In genomic region chr9:75282830-75283229, GRCm38 (mm10) we compare ENCODE assay signal across 8 mouse cellular contexts. TPM values are rescaled to one million over a fixed set of nuclear protein-coding genes. Genes with fewer than 3 reads are reported as not detected.
DNase-seq lines count a peak whose midpoint lies in the region; ATAC-seq lines count a peak whose summit lies in the region.

No protein-coding gene starts in this region.

- H3K27ac ChIP-seq in kidney, embryonic 14.5 days (ENCODE audit: low read depth, low read length), result no peak overlapping the region

- H3K9ac ChIP-seq in kidney, embryonic 14.5 days (ENCODE audit: low read depth, low read length), result no peak overlapping the region

- no peaks in the 10 kb centered on the region for H3K36me3 ChIP-seq in kidney, embryonic 14.5 days (ENCODE audit: control insufficient read depth, insufficient read depth, low read length)

- H3K27me3 ChIP-seq in kidney, embryonic 14.5 days (ENCODE audit: control insufficient read depth, insufficient read depth, low read length), result no peaks in the 10 kb centered on the region

- H3K4me2 ChIP-seq in kidney, embryonic 14.5 days (replicated peaks; ENCODE audit: low read depth, low read length), result no peak overlapping the region

- H3K4me3 ChIP-seq in kidney, embryonic 14.5 days (ENCODE audit: low read length), result no peak overlapping the region

- ATAC-seq in kidney, embryonic 14.5 days (ENCODE audit: low FRiP score, low TSS enrichment), result no peak
- ATAC-seq in hematopoietic stem cell, adult 5-6 weeks (replicated peaks in 1 of 2; ENCODE audit: insufficient read depth in 1 of 2, low FRiP score in 2 of 2, low TSS enrichment in 1 of 2, low read depth in 1 of 2, poor library complexity in 2 of 2, severe bottlenecking in 2 of 2), result peak; percentile 74 to 78

- DNase-seq in kidney, adult 18-20 months, result peak; percentile 49
- peak; percentile 81 for DNase-seq in NIH3T3 (ENCODE audit: low read depth)
- DNase-seq in cerebellum, adult 9-11 months, result peak; percentile 84
- DNase-seq in layer of hippocampus, postnatal 36 days, result peak; percentile 37 to 63
- peak; percentile 70 for DNase-seq in naive thymus-derived CD4-positive, alpha-beta T cell, adult 2 months (ENCODE audit: low read depth)
- DNase-seq in ovary, adult 18-20 months (ENCODE audit: low spot score), result no peak

- 9% methylated on average over 3 of the region's 3 CpGs for whole genome bisulfite sequencing in kidney, embryonic 14.5 days

- H3K9me3 ChIP-seq in kidney, embryonic 14.5 days (ENCODE audit: control insufficient read depth, low read length), result no peaks in the 10 kb centered on the region

- no peaks in the 10 kb centered on the region for H3K4me1 ChIP-seq in kidney, embryonic 14.5 days (ENCODE audit: control insufficient read depth, insufficient read depth, low read length)

RNA-seq across cellular contexts. Expression of gene Gnb5, which starts 23.3 kb away (rescaled TPM):
- 22.1 and 27.9 TPM in 2 replicates for polyA plus RNA-seq in kidney, embryonic 14.5 days (2014; fragmentation: Nextera tagmentation; extraction: Ambion mirVana)
- total RNA-seq in hematopoietic stem cell, adult 5-6 weeks (2017), result 6.5 and 8.4 TPM in 2 replicates
- total RNA-seq in layer of hippocampus, postnatal 36 days (2021), result 100 to 1,000 TPM; 115 to 128 TPM

RNA-seq across cellular contexts. Expression of gene Myo5c, which starts 51.0 kb away (rescaled TPM):
- polyA plus RNA-seq in kidney, embryonic 14.5 days (2014; fragmentation: Nextera tagmentation; extraction: Ambion mirVana), result 3.9 and 4.4 TPM in 2 replicates
- 12.1 and 12.6 TPM in 2 replicates for total RNA-seq in hematopoietic stem cell, adult 5-6 weeks (2017)
- total RNA-seq in layer of hippocampus, postnatal 36 days (2021), result under 1 TPM; 0.50 to 0.53 TPM

Comparison
In these comparisons a context has a peak if more than half of its experiments do, and no peak if none do; other contexts are left out.
1. RNA of gene Gnb5, which starts 23.3 kb away (total RNA-seq): 115 to 128 TPM in layer of hippocampus, postnatal 36 days; 6.5 to 8.4 TPM in hematopoietic stem cell, adult 5-6 weeks; every median in the first group is over 10 times any median in the second.